Mouse (Mus musculus): ENCODE results near the gene Gm40193.
"Not testable (repeated sequence)": the region's sequence is repeated elsewhere in the genome, so short reads cannot be mapped to it uniquely, and the experiment has no call there.

Gm40193 gene

GRCm38 (mm10) chr11:70540928-70541327, 8.2 kb upstream of the Gm40193 start:
- no peak for DNase-seq (ENCODE audit: low read depth, low spot score)

DNA sequence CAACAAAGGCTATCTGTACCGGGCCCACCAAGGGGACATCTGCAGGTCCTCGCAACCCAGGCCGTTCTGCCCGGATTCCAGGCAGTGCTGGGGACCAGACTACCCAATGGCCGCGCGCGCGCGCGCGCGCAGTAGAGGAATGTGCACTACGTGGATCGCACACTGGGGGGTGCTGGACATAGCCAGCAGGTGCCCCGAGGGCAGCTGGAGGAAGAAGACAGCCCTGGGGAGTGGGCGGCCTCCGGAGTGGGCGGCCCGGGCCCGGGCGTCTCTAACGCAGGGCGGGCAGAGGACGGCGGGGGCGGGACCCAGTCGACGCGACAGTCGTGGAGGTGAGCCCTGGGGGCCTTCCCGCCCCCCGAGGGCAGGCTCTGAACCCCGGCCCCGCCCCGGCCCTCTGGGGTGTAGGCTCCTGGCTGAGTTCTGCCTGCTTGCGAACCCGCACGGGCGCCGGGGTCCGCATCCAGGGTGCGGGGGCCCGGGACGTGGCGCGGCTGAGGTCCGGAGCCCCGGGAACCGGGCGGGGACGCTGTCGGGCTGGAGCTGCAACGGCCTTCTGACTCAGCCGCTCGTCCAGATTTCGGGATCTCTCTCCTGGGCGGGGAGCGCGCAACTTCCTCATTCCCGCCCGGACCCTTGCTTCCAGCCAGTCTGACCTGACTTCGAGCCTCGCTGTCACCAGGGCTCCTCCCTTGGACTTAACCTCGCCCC, 7.3 kb upstream of the Gm40193 start, which contains the start of gene Pld2:
TSS of gene Pld2 (plus strand) at position 188 of the 711 bp plus-strand sequence.
- peak; percentile 86 for DNase-seq (ENCODE audit: low read depth, low spot score)

DNA sequence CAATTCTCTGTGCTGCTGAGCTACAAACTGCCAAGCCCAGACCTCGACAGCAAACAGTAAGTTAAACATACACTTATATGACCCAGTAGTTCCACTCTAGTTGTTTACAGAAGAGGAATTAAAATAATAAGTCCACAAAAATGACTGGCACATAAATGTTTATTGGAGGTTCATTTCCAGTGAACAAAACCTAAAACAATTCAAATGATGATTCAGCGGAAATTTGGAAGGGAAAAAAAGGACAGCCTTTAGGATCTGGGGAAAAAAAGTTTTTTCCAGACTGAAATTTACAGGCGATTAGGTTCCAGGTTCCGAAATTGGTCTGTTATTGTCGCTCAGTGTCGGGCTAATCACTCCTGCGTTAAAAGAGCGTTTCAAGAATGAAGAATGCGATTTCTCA, 6.7 kb upstream of the Gm40193 start:
- no peak for DNase-seq (ENCODE audit: low read depth, low spot score)

- DNase-seq (ENCODE audit: low read depth, low spot score) = not testable (repeated sequence)
Observed at GRCm38 (mm10) chr11:70531065-70531464, 1.7 kb downstream of the Gm40193 start.

GRCm38 (mm10) chr11:70528610-70529009, 4.1 kb downstream of the Gm40193 start:
- no peak for DNase-seq (ENCODE audit: low read depth, low spot score)

GRCm38 (mm10) chr11:70526211-70526610, 6.5 kb downstream of the Gm40193 start:
- no peak for DNase-seq (ENCODE audit: low read depth, low spot score)

GRCm38 (mm10) chr11:70525726-70526125, 7.0 kb downstream of the Gm40193 start:
- DNase-seq (ENCODE audit: low read depth, low spot score) = no peak

- DNase-seq (ENCODE audit: low read depth, low spot score) = peak; percentile 100
Observed at GRCm38 (mm10) chr11:70525184-70525678, 7.5 kb downstream of the Gm40193 start, which contains the start of gene Psmb6. Psmb6 (plus strand) TSS chr11:70525367.

GRCm38 (mm10) chr11:70524782-70525181, 8.0 kb downstream of the Gm40193 start:
- no peak for DNase-seq (ENCODE audit: low read depth, low spot score)

DNA sequence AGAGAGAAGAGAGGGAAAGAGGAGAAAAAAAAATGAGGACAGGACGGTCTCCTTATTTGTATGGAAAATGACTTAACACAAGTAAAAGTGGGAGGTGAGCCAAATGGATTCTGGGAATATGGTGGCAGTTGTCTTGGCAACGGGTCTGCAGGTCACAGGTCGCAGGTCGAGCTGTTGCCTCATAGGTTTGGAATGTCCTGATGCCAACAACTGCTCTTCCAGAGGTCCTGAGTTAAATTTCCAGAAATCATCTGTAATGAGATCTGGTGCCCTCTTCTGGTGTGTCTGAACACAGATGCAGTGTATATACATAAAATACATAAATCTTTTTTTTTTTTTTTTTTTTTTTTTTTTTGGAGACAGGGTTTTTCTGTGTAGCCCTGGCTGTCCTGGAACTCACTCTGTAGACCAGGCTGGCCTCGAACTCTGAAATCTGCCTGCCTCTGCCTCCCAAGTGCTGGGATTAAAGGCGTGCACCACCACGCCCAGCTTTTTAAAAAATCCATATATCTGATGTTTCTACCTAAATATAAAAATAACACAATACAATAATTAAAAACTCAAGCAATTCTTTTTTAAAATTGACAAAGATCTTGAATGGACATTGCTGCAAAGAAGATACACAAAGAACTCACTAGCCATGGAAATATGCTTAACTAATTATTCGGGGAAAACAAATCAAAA, 9.3 kb downstream of the Gm40193 start:
- not testable (repeated sequence) for DNase-seq (ENCODE audit: low read depth, low spot score)

GRCm38 (mm10) chr11:70520178-70520769, 12.5 kb downstream of the Gm40193 start:
- DNase-seq (ENCODE audit: low read depth, low spot score) = peak; percentile 39

- DNase-seq (ENCODE audit: low read depth, low spot score) = no peak
Observed at GRCm38 (mm10) chr11:70518923-70519322, 13.8 kb downstream of the Gm40193 start, which contains the start of gene Gltpd2. Gltpd2 (plus strand) TSS chr11:70519196.

GRCm38 (mm10) chr11:70518436-70518835, 14.3 kb downstream of the Gm40193 start:
- no peak for DNase-seq (ENCODE audit: low read depth, low spot score)

GRCm38 (mm10) chr11:70516352-70516751, 16.4 kb downstream of the Gm40193 start:
- peak; percentile 75 for DNase-seq (ENCODE audit: low read depth, low spot score)

- DNase-seq (ENCODE audit: low read depth, low spot score) = no peak
Observed at GRCm38 (mm10) chr11:70514288-70514687, 18.5 kb downstream of the Gm40193 start, which contains the start of gene Vmo1. Vmo1 (minus strand) TSS chr11:70514616.

DNA sequence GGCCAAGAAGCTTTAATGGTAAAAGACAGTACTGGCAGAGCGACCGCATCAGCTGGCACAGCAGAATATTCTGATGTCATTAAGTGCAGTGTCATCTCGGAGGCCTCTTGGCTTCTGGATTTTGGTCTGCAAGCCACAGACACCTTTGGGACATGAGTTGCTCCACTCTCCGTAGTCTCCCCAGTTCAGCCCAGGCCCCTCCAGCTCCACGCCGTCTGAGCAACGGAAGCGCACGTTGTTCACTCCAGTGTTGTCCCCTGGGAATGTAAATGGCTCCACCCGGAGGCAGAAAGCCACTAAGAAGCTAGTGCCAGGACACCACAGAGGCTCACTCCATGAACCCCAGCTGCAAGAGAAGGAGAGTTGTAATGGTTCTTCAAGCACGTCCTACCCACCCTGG, 19.2 kb downstream of the Gm40193 start:
- DNase-seq (ENCODE audit: low read depth, low spot score) = no peak

GRCm38 (mm10) chr11:70512709-70513342, 19.9 kb downstream of the Gm40193 start:
- DNase-seq (ENCODE audit: low read depth, low spot score) = no peak

GRCm38 (mm10) chr11:70511825-70512224, 20.9 kb downstream of the Gm40193 start:
- no peak for DNase-seq (ENCODE audit: low read depth, low spot score)

GRCm38 (mm10) chr11:70511242-70511641, 21.5 kb downstream of the Gm40193 start:
- no peak for DNase-seq (ENCODE audit: low read depth, low spot score)

- peak; percentile 85 for DNase-seq (ENCODE audit: low read depth, low spot score)
Observed at GRCm38 (mm10) chr11:70509753-70510564, 22.8 kb downstream of the Gm40193 start.
